Mouse (Mus musculus) heart, embryonic 11.5 days (tissue): ENCODE results near the gene Adamtsl4. TPM values are rescaled to one million over a fixed set of nuclear protein-coding genes. Genes with fewer than 3 reads are reported as not detected.

Experiments used
- ATAC-seq: fragments of 200-750 bp; cut with Nextera tagmentation; replicated peaks from 2 replicates; pipeline ENCODE4 v1.8.0; 2017; ENCODE audit warnings: moderate library complexity; ENCODE audit not compliant: insufficient number of reproducible peaks, low FRiP score, low TSS enrichment
- H3K27ac ChIP-seq: fragments of 300-500 bp; sonication (generic); 2 replicates; pipeline ENCODE4 v1.5.1; 2014; ENCODE audit warnings: mild to moderate bottlenecking, low read depth, low read length
- H3K27me3 ChIP-seq: fragments of 300-500 bp; sonication (generic); 2 replicates; pipeline ENCODE4 v1.6.1; 2014; ENCODE audit warnings: mild to moderate bottlenecking, low read length, mixed read lengths; ENCODE audit not compliant: control insufficient read depth, insufficient read depth
- H3K36me3 ChIP-seq: fragments of 300-500 bp; sonication (generic); 2 replicates; pipeline ENCODE4 v1.6.1; 2014; ENCODE audit warnings: mild to moderate bottlenecking, low read length, moderate library complexity, mixed read lengths; ENCODE audit not compliant: control insufficient read depth, insufficient read depth
- H3K4me1 ChIP-seq: fragments of 300-500 bp; sonication (generic); 2 replicates; pipeline ENCODE4 v1.6.1; 2014; ENCODE audit warnings: low read length; ENCODE audit not compliant: control insufficient read depth, insufficient read depth
- H3K4me2 ChIP-seq: fragments of 300-500 bp; sonication (generic); 2 replicates; pipeline ENCODE4 v1.6.1; 2014; ENCODE audit warnings: mild to moderate bottlenecking, moderate library complexity
- H3K4me3 ChIP-seq: fragments of 300-500 bp; sonication (generic); 2 replicates; pipeline ENCODE4 v1.5.1; 2014; ENCODE audit warnings: low read depth, low read length
- H3K9ac ChIP-seq: fragments of 300-500 bp; sonication (generic); 2 replicates; pipeline ENCODE4 v1.6.1; 2014; ENCODE audit warnings: mild to moderate bottlenecking, low read depth, low read length, moderate library complexity
- H3K9me3 ChIP-seq: fragments of 300-500 bp; sonication (generic); replicated peaks from 2 replicates; pipeline ENCODE4 v1.6.1; 2016; ENCODE audit warnings: low read length; ENCODE audit not compliant: control insufficient read depth
- WGBS: fragments of 180-500 bp; shearing (Covaris S2); extraction: QIAGEN DNeasy Blood & Tissue Kit; methylation state at CpG from one replicate; pipeline ENCODE4 v1.1.7; 2014; ENCODE audit not compliant: insufficient replicate concordance; 5-methylcytosine and 5-hydroxymethylcytosine counted together
- polyA plus RNA-seq: library from polyadenylated mRNA; unstranded; fragments of >200 nt; fragmentation: Nextera tagmentation; extraction: Ambion mirVana; gene quantifications from 2 replicates; pipeline ENCODE4 v1.2.1, GENCODE M21; 2014

The Adamtsl4 gene
- polyA plus RNA-seq, 1 experiment from 2014 or later = 3.5 TPM

DNA sequence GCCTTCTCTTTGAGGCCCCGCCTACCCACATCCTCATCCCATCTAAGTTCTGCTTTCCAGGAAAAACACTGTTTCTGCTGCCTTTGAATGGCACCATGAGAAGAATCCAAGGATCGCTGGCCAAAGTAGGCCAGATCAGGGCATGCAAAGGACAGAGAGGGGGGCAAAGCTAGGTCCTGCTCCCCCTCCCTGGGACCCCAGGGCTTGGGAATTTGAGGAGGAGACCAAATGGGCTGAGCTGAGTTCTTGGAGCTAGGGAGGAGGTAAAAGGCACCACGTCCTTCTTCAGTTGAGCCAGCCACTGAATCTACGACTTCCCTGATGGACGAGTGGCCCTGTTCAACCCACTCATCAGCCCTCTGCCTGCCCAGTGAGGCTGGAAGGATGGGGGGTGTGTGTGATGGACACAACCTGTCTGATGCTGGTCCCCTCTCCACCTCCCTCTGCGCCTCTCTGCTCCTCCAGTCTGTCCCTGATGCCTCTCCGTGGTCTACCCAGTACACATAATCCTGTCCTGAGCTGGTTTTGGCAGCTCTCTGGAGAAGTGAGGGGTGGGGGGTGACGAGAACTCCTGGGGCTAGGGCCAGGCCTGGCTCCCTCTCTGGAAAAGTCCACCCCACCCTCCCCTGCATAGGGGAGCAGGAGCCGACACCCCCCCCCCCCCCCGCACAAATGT lies 1.1 kb downstream of the Adamtsl4 start:
- Histone ChIP-seq H3K9ac (0 out of 2 replicates have a peak overlapping the region, but pooled peaks have one; percentile 39), H3K9me3 (no peaks in the 10 kb centered on the region), H3K27ac (no peak overlapping the region), H3K27me3 (no peaks in the 10 kb centered on the region), H3K4me1 (peaks cover 60% of the 10 kb centered on the region), H3K4me2 (peak overlapping the region; percentile 90), H3K36me3 (no peaks in the 10 kb centered on the region), H3K4me3 (peak overlapping the region; percentile 51)
- ATAC-seq = no peak
- WGBS = 42% methylated on average over 9 of the region's 10 CpGs

DNA sequence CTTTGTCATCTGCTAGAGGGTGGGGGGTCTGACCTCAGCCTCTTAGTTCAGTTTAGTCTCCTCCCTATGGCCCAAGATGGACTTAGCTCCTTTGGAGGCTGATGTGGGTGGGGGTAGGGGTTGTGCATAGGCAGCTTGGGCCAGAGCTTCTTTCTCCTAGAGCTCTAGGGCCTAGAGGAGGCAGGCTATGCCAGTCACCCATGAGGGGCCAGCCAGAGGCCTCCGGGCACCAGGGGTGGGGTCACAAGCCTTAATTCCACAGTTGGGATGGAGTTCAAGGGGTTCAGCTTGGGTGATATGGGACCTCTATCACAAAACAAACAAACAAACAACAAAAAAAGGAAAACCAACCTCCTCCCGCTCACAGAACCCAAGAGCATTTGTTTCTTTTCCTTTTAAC lies 2.0 kb downstream of the Adamtsl4 start:
- WGBS = 53% methylated on average over 2 of the region's 2 CpGs

DNA sequence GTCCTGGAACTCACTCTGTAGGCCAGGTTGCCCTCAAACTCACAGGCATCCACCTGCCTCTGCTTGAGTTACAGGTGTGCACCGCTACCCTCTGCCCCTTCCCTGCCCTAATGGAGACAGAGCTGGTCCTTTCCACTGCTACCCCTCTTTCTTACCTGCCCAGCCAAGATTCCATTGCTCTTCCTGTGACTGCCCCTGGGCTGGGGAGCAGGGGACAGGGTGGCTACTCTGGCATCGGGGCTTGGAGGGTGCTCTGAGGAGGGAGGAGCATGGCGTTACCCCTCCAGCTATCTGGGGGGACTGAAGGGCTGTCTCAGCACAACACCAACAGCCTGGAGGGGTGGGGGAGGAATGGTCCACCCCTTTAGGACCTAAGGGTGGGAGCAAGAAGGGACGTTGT lies 2.4 kb downstream of the Adamtsl4 start:
- H3K4me1 ChIP-seq = peaks cover 67% of the 10 kb centered on the region
- no peak for ATAC-seq
- H3K9me3 ChIP-seq = no peaks in the 10 kb centered on the region
- no peak overlapping the region for H3K27ac ChIP-seq
- H3K4me3 ChIP-seq = no peak overlapping the region
- no peak overlapping the region for H3K9ac ChIP-seq
- no peaks in the 10 kb centered on the region for H3K36me3 ChIP-seq
- no peaks in the 10 kb centered on the region for H3K27me3 ChIP-seq
- no peak overlapping the region for H3K4me2 ChIP-seq
- 75% methylated on average over 4 of the region's 4 CpGs for WGBS

More for the DNA sequence above, 2.0 kb downstream of the Adamtsl4 start:
- H3K4me2 ChIP-seq = no peak overlapping the region
- no peaks in the 10 kb centered on the region for H3K9me3 ChIP-seq
- peaks cover 69% of the 10 kb centered on the region for H3K4me1 ChIP-seq
- no peak for ATAC-seq
- H3K27me3 ChIP-seq = no peaks in the 10 kb centered on the region
- no peak overlapping the region for H3K4me3 ChIP-seq
- no peak overlapping the region for H3K9ac ChIP-seq
- no peaks in the 10 kb centered on the region for H3K36me3 ChIP-seq
- H3K27ac ChIP-seq = no peak overlapping the region

DNA sequence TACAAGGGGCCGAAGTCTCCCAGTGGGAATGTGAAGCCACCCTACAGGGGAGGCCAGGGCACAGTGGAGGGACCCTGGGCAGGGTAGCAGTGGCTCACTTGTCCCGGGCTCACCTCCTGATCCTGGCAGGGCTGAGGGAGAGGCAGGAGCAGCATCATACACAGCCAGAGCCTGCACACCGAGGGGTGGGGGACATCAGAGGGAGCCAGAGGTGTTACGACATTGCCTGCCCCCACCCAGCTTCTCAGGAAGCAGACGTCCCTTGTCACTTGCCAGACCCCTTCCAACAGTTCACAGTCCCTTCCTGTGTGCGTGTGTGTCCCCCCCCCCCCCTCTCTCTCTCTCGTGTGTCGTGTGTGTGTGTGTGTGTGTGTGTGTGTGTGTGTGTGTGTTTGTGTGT lies 2.9 kb downstream of the Adamtsl4 start:
- no peaks in the 10 kb centered on the region for H3K9me3 ChIP-seq
- no peaks in the 10 kb centered on the region for H3K27me3 ChIP-seq
- peaks cover 63% of the 10 kb centered on the region for H3K4me1 ChIP-seq
- no peak overlapping the region for H3K4me2 ChIP-seq
- H3K4me3 ChIP-seq = no peak overlapping the region
- 0 out of 2 replicates have a peak overlapping the region, but pooled peaks have one; percentile 8 for H3K9ac ChIP-seq
- ATAC-seq = no peak
- no peak overlapping the region for H3K27ac ChIP-seq
- no peaks in the 10 kb centered on the region for H3K36me3 ChIP-seq
- WGBS = 32% methylated on average over 7 of the region's 8 CpGs

DNA sequence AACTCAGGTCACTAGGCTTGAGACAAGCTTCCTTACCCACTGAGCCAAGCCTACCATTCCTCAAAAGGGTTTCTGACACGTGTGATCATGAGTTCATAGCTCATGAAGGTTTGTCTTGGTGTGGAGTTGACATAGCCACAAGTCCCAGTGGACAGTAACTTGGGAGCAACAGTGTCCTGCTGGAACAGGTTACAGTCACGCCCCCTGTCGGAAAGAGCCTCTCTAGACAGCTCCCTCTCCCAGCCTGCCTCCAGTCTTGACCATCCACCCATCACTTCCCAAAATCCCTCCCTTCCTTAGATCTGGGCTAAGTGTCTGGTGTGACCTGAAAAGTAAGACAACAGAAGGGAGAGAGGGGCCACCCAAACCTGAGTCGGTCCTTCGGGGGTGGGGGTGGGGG lies 4.8 kb downstream of the Adamtsl4 start:
- Histone ChIP-seq H3K27ac (no peak overlapping the region), H3K9me3 (no peaks in the 10 kb centered on the region), H3K36me3 (no peaks in the 10 kb centered on the region), H3K9ac (no peak overlapping the region), H3K4me3 (no peak overlapping the region), H3K4me1 (peaks cover 50% of the 10 kb centered on the region), H3K4me2 (no peak overlapping the region), H3K27me3 (no peaks in the 10 kb centered on the region)
- ATAC-seq = no peak
- 54% methylated on average over 5 of the region's 5 CpGs for WGBS

DNA sequence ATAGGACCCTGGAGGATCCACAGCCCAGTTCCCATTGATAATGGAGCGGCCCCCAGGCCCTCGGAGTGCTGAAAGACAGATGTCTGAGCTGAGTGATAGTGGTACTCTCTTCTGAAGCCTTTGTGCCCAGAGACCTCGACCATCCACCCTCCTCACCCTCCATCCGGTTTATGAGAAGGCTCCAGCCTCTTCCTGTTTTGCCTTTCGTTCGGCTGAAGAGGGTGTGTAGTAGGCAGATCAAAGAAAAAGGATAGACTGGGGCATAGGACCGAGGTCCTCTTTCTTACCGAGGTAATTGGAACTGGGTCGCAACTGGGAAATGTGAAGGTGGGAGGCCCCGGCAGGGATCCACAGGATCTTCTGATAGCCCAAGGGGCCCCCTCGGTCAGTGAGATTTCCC lies 6.4 kb downstream of the Adamtsl4 start:
- 12% methylated on average over 11 of the region's 11 CpGs for WGBS
- no peaks in the 10 kb centered on the region for H3K27me3 ChIP-seq
- ATAC-seq = no peak
- peak overlapping the region; percentile 5; the same call in 1 of the 2 replicates for H3K4me3 ChIP-seq
- H3K9ac ChIP-seq = peak overlapping the region; percentile 58
- no peaks in the 10 kb centered on the region for H3K36me3 ChIP-seq
- H3K4me1 ChIP-seq = peaks cover 43% of the 10 kb centered on the region
- H3K9me3 ChIP-seq = no peaks in the 10 kb centered on the region
- peak overlapping the region; percentile 43 for H3K4me2 ChIP-seq
- H3K27ac ChIP-seq = no peak overlapping the region

DNA sequence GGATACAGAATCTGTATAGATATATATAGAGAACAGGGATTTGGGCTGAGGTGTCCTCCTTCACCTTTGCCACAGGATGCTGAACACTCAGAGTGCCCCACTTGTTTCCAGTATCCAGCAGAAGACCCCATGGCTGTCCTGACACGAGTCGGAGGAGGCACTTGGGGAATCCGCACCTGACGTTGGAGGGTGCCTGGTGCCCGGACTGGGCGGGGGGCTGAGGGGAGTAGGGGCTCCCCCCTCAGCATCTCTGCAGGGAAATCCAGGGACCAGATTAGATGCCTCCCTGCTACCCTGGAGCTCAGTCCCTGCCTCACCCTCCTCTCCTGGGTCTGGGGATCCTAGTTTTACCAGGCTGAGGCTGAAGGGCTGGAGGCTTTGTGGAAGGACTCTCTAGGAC lies 7.0 kb downstream of the Adamtsl4 start:
- no peak overlapping the region for H3K4me2 ChIP-seq
- no peaks in the 10 kb centered on the region for H3K36me3 ChIP-seq
- H3K27ac ChIP-seq = no peak overlapping the region
- no peak for ATAC-seq
- H3K4me1 ChIP-seq = peaks cover 43% of the 10 kb centered on the region
- no peaks in the 10 kb centered on the region for H3K27me3 ChIP-seq
- H3K4me3 ChIP-seq = no peak overlapping the region
- WGBS = 72% methylated on average over 6 of the region's 6 CpGs
- no peak overlapping the region; the same call in 1 of the 2 replicates for H3K9ac ChIP-seq
- H3K9me3 ChIP-seq = no peaks in the 10 kb centered on the region

DNA sequence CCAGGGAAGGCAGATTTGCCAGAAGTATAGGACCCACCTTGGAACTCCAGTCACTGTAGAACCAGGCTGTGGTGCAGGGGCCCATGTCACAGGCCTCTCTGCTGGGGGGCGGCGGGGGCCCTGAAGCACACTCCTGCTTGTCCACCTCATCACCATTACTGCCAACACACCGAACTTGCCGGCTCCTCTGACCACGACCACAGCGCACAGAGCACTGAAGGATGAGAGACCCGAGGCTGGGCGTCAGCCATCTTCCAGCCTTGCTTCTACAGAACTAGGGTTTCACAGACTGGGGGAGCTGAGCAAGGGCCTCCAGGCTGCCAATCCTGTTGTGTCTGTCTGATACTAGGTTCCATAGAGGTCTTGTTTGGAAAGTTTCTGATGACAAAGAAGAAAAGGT lies 8.2 kb downstream of the Adamtsl4 start:
- Histone ChIP-seq H3K4me3 (no peak overlapping the region), H3K27me3 (no peaks in the 10 kb centered on the region), H3K4me2 (no peak overlapping the region), H3K27ac (no peak overlapping the region), H3K36me3 (no peaks in the 10 kb centered on the region), H3K9ac (no peak overlapping the region), H3K4me1 (peaks cover 47% of the 10 kb centered on the region), H3K9me3 (no peaks in the 10 kb centered on the region)
- 89% methylated on average over 8 of the region's 8 CpGs for WGBS
- ATAC-seq = no peak
